Mouse (Mus musculus) kidney, embryonic 15.5 days (tissue): ENCODE measurements at regions not wholly inside any gene's neighbourhood (a gene's known extent, or its start where the extent isn't known, plus 50 kb on each side); places are given as distances from the start of the nearest gene placed in this dataset.
A peak's percentile ranks its signal among the peaks of the same experiment; 100 is the strongest.

ENCODE experiments used
- ATAC-seq: fragments of 200-750 bp; cut with Nextera tagmentation; replicated peaks from 2 replicates; pipeline ENCODE4 v1.8.0; 2017; ENCODE audit warnings: moderate TSS enrichment; ENCODE audit not compliant: low FRiP score
- H3K27ac ChIP-seq: fragments of 300-500 bp; sonication (generic); 2 replicates; pipeline ENCODE4 v1.5.1; 2015; ENCODE audit warnings: mild to moderate bottlenecking, inconsistent platforms
- H3K27me3 ChIP-seq: fragments of 300-500 bp; sonication (generic); 2 replicates; pipeline ENCODE4 v1.6.1; 2015; ENCODE audit warnings: inconsistent platforms
- H3K36me3 ChIP-seq: fragments of 300-500 bp; sonication (generic); 2 replicates; pipeline ENCODE4 v1.6.1; 2015; ENCODE audit warnings: inconsistent platforms
- H3K4me1 ChIP-seq: fragments of 300-500 bp; sonication (generic); 2 replicates; pipeline ENCODE4 v1.6.1; 2015; ENCODE audit warnings: inconsistent platforms
- H3K4me2 ChIP-seq: fragments of 300-500 bp; sonication (generic); 2 replicates; pipeline ENCODE4 v1.6.1; 2015; ENCODE audit warnings: moderate library complexity, mild to moderate bottlenecking, inconsistent platforms
- H3K4me3 ChIP-seq: fragments of 300-500 bp; sonication (generic); replicated peaks from 2 replicates; pipeline ENCODE4 v1.5.1; 2015; ENCODE audit warnings: mild to moderate bottlenecking, inconsistent platforms
- H3K9ac ChIP-seq: fragments of 300-500 bp; sonication (generic); 2 replicates; pipeline ENCODE4 v1.6.1; 2015; ENCODE audit warnings: mild to moderate bottlenecking, inconsistent platforms
- H3K9me3 ChIP-seq: fragments of 300-500 bp; sonication (generic); replicated peaks from 2 replicates; pipeline ENCODE4 v1.6.1; 2016; ENCODE audit warnings: inconsistent platforms
- WGBS: fragments of 180-500 bp; shearing (Covaris S2); methylation state at CpG from one replicate; pipeline ENCODE4 v1.1.7; 2015; ENCODE audit warnings: mixed read lengths; 5-methylcytosine and 5-hydroxymethylcytosine counted together

- 79% methylated on average over 4 of the region's 4 CpGs for WGBS
- H3K4me1 ChIP-seq = no peaks in the 10 kb centered on the region
- no peak for ATAC-seq
- no peak overlapping the region for H3K9ac ChIP-seq
- H3K27ac ChIP-seq = no peak overlapping the region
- H3K27me3 ChIP-seq = no peaks in the 10 kb centered on the region
- H3K36me3 ChIP-seq = no peaks in the 10 kb centered on the region
- H3K4me2 ChIP-seq = no peak overlapping the region
- no peak overlapping the region for H3K4me3 ChIP-seq
- no peaks in the 10 kb centered on the region for H3K9me3 ChIP-seq
Observed at GRCm38 (mm10) chr3:19747361-19747760, 118.9 kb upstream of the 1700064H15Rik start.

- WGBS = 84% methylated on average over 3 of the region's 3 CpGs
Observed at GRCm38 (mm10) chr3:19751946-19752345, 123.5 kb upstream of the 1700064H15Rik start.

GRCm38 (mm10) chr3:19754011-19754410 is 125.5 kb upstream of the 1700064H15Rik start:
- H3K9me3 ChIP-seq = no peaks in the 10 kb centered on the region
- no peaks in the 10 kb centered on the region for H3K4me1 ChIP-seq
- H3K36me3 ChIP-seq = no peaks in the 10 kb centered on the region
- H3K4me2 ChIP-seq = no peak overlapping the region
- H3K27ac ChIP-seq = no peak overlapping the region
- H3K4me3 ChIP-seq = no peak overlapping the region
- 85% methylated on average over 1 of the region's 1 CpGs for WGBS
- H3K27me3 ChIP-seq = no peaks in the 10 kb centered on the region
- no peak for ATAC-seq
- no peak overlapping the region for H3K9ac ChIP-seq

More at GRCm38 (mm10) chr3:19751946-19752345, 123.5 kb upstream of the 1700064H15Rik start:
- no peaks in the 10 kb centered on the region for H3K4me1 ChIP-seq
- no peak overlapping the region for H3K4me2 ChIP-seq
- H3K36me3 ChIP-seq = no peaks in the 10 kb centered on the region
- ATAC-seq = no peak
- H3K9me3 ChIP-seq = no peaks in the 10 kb centered on the region
- no peaks in the 10 kb centered on the region for H3K27me3 ChIP-seq
- H3K27ac ChIP-seq = no peak overlapping the region
- no peak overlapping the region for H3K4me3 ChIP-seq
- H3K9ac ChIP-seq = no peak overlapping the region

- Histone ChIP-seq H3K4me3 (no peak overlapping the region), H3K36me3 (no peaks in the 10 kb centered on the region), H3K27me3 (no peaks in the 10 kb centered on the region), H3K9me3 (no peaks in the 10 kb centered on the region), H3K4me1 (no peaks in the 10 kb centered on the region), H3K9ac (no peak overlapping the region), H3K4me2 (no peak overlapping the region), H3K27ac (no peak overlapping the region)
- ATAC-seq = no peak
- WGBS = 64% methylated on average over 2 of the region's 2 CpGs
Observed at GRCm38 (mm10) chr3:19754636-19755035, 126.2 kb upstream of the 1700064H15Rik start.

- Histone ChIP-seq H3K4me2 (no peak overlapping the region), H3K36me3 (no peaks in the 10 kb centered on the region), H3K9me3 (no peaks in the 10 kb centered on the region), H3K27me3 (no peaks in the 10 kb centered on the region), H3K4me3 (no peak overlapping the region), H3K4me1 (no peaks in the 10 kb centered on the region), H3K27ac (no peak overlapping the region), H3K9ac (no peak overlapping the region)
- WGBS = 68% methylated on average over 3 of the region's 3 CpGs
- no peak for ATAC-seq
Observed at GRCm38 (mm10) chr3:19755136-19755535, 126.7 kb upstream of the 1700064H15Rik start.

- ATAC-seq = no peak
- Histone ChIP-seq H3K4me1 (no peaks in the 10 kb centered on the region), H3K4me3 (no peak overlapping the region)
Observed at GRCm38 (mm10) chr3:19798543-19799106, 158.2 kb upstream of the Cp start.

GRCm38 (mm10) chr3:19810034-19810433 is 146.8 kb upstream of the Cp start:
- WGBS = 59% methylated on average over 3 of the region's 3 CpGs
- no peak overlapping the region for H3K27ac ChIP-seq
- peak; percentile 58 for ATAC-seq
- H3K27me3 ChIP-seq = no peaks in the 10 kb centered on the region
- no peak overlapping the region for H3K9ac ChIP-seq
- H3K4me1 ChIP-seq = no peaks in the 10 kb centered on the region
- H3K4me2 ChIP-seq = no peak overlapping the region
- no peak overlapping the region for H3K4me3 ChIP-seq
- no peaks in the 10 kb centered on the region for H3K9me3 ChIP-seq
- H3K36me3 ChIP-seq = no peaks in the 10 kb centered on the region

More at GRCm38 (mm10) chr3:19798543-19799106, 158.2 kb upstream of the Cp start:
- no peak overlapping the region for H3K27ac ChIP-seq
- H3K9ac ChIP-seq = no peak overlapping the region
- no peaks in the 10 kb centered on the region for H3K9me3 ChIP-seq
- H3K27me3 ChIP-seq = no peaks in the 10 kb centered on the region
- 69% methylated on average over 1 of the region's 1 CpGs for WGBS
- H3K36me3 ChIP-seq = no peaks in the 10 kb centered on the region
- H3K4me2 ChIP-seq = no peak overlapping the region

GRCm38 (mm10) chr3:19824904-19825303 is 131.9 kb upstream of the Cp start:
- ATAC-seq = no peak
- Histone ChIP-seq H3K4me2 (no peak overlapping the region), H3K4me3 (no peak overlapping the region), H3K36me3 (no peaks in the 10 kb centered on the region), H3K9ac (no peak overlapping the region), H3K27ac (no peak overlapping the region), H3K27me3 (no peaks in the 10 kb centered on the region), H3K4me1 (no peaks in the 10 kb centered on the region), H3K9me3 (no peaks in the 10 kb centered on the region)
- WGBS = 85% methylated on average over 1 of the region's 1 CpGs

- Histone ChIP-seq H3K9me3 (no peaks in the 10 kb centered on the region), H3K4me2 (no peak overlapping the region), H3K4me1 (no peaks in the 10 kb centered on the region), H3K27me3 (no peaks in the 10 kb centered on the region), H3K27ac (no peak overlapping the region), H3K4me3 (no peak overlapping the region), H3K36me3 (no peaks in the 10 kb centered on the region), H3K9ac (no peak overlapping the region)
- no peak for ATAC-seq
- WGBS = 78% methylated on average over 5 of the region's 5 CpGs
Observed at GRCm38 (mm10) chr3:19828518-19829246, 128.2 kb upstream of the Cp start.

GRCm38 (mm10) chr3:19829752-19830151 is 127.1 kb upstream of the Cp start:
- Histone ChIP-seq H3K36me3 (no peaks in the 10 kb centered on the region), H3K4me2 (no peak overlapping the region), H3K27me3 (no peaks in the 10 kb centered on the region), H3K9ac (no peak overlapping the region), H3K9me3 (no peaks in the 10 kb centered on the region), H3K4me1 (no peaks in the 10 kb centered on the region), H3K4me3 (no peak overlapping the region), H3K27ac (no peak overlapping the region)
- 87% methylated on average over 2 of the region's 2 CpGs for WGBS
- no peak for ATAC-seq

GRCm38 (mm10) chr3:19848031-19848735 is 108.7 kb upstream of the Cp start:
- Histone ChIP-seq H3K4me2 (no peak overlapping the region), H3K4me3 (no peak overlapping the region), H3K27me3 (no peaks in the 10 kb centered on the region), H3K27ac (no peak overlapping the region), H3K36me3 (no peaks in the 10 kb centered on the region), H3K9me3 (no peaks in the 10 kb centered on the region), H3K4me1 (no peaks in the 10 kb centered on the region), H3K9ac (no peak overlapping the region)
- ATAC-seq = no peak
- WGBS = 85% methylated on average over 6 of the region's 6 CpGs

GRCm38 (mm10) chr3:19848736-19849269 is 108.1 kb upstream of the Cp start:
- H3K27ac ChIP-seq = no peak overlapping the region
- no peaks in the 10 kb centered on the region for H3K36me3 ChIP-seq
- no peak for ATAC-seq
- H3K4me2 ChIP-seq = no peak overlapping the region
- no peaks in the 10 kb centered on the region for H3K27me3 ChIP-seq
- no peaks in the 10 kb centered on the region for H3K4me1 ChIP-seq
- H3K9me3 ChIP-seq = no peaks in the 10 kb centered on the region
- no peak overlapping the region for H3K9ac ChIP-seq
- WGBS = 63% methylated on average over 1 of the region's 1 CpGs
- H3K4me3 ChIP-seq = no peak overlapping the region
